Mouse (Mus musculus): ENCODE data around the gene Pdzrn4. TPM values are rescaled to one million over a fixed set of nuclear protein-coding genes. Genes with fewer than 3 reads are reported as not detected.

Pdzrn4 gene
- polyA plus RNA-seq, 1 experiment from 2014 or later: not detected

- POLR2A ChIA-PET: no interaction called here
- no peak for ATAC-seq
Measured at GRCm38 (mm10) chr15:92555012-92555574, 158.4 kb downstream of the Pdzrn4 start.

GRCm38 (mm10) chr15:92555716-92556115, 159.0 kb downstream of the Pdzrn4 start:
- in situ Hi-C loops (cut with MboI; ENCODE audit: low pct_unique_long_range_greater_than_20kb): no loop called here
- H3K27me3 ChIP-seq: peaks cover 2% of the 10 kb centered on the region
- CTCF ChIA-PET: no interaction called here
- POLR2A ChIA-PET: no interaction called here
- ATAC-seq: no peak
- DNase-seq (ENCODE audit: low read depth, low spot score): no peak
- TF ChIP-seq CTCF (IDR thresholded peaks at IDR 0.05): no peak

More at GRCm38 (mm10) chr15:92555012-92555574, 158.4 kb downstream of the Pdzrn4 start:
- DNase-seq (ENCODE audit: low read depth, low spot score): no peak
- no peak for TF ChIP-seq CTCF (IDR thresholded peaks at IDR 0.05)
- H3K27me3 ChIP-seq: no peaks in the 10 kb centered on the region
- in situ Hi-C loops (cut with MboI; ENCODE audit: low pct_unique_long_range_greater_than_20kb): no loop called here
- CTCF ChIA-PET: no interaction called here

GRCm38 (mm10) chr15:92558592-92558991, 161.9 kb downstream of the Pdzrn4 start:
- peaks cover 4% of the 10 kb centered on the region for H3K27me3 ChIP-seq
- POLR2A ChIA-PET: no interaction called here
- no peak for TF ChIP-seq CTCF (IDR thresholded peaks at IDR 0.05)
- CTCF ChIA-PET: no interaction called here
- in situ Hi-C loops (cut with MboI; ENCODE audit: low pct_unique_long_range_greater_than_20kb): no loop called here
- no peak for ATAC-seq
- DNase-seq (ENCODE audit: low read depth, low spot score): no peak

GRCm38 (mm10) chr15:92562149-92562548, 165.5 kb downstream of the Pdzrn4 start:
- ATAC-seq: no peak
- no peak for DNase-seq (ENCODE audit: low read depth, low spot score)

GRCm38 (mm10) chr15:92563576-92563975, 166.9 kb downstream of the Pdzrn4 start:
- ATAC-seq: no peak
- in situ Hi-C loops (cut with MboI; ENCODE audit: low pct_unique_long_range_greater_than_20kb): no loop called here
- TF ChIP-seq CTCF (IDR thresholded peaks at IDR 0.05): no peak
- no peak for DNase-seq (ENCODE audit: low read depth, low spot score)
- CTCF ChIA-PET: interaction anchor here (1.3 kb wide), 1 partner anchor 14 kb away, joined by 3 read pairs; no protein-coding TSS in a partner anchor
- peaks cover 4% of the 10 kb centered on the region for H3K27me3 ChIP-seq
- POLR2A ChIA-PET: no interaction called here

More at GRCm38 (mm10) chr15:92562149-92562548, 165.5 kb downstream of the Pdzrn4 start:
- H3K27me3 ChIP-seq: peaks cover 4% of the 10 kb centered on the region
- in situ Hi-C loops (cut with MboI; ENCODE audit: low pct_unique_long_range_greater_than_20kb): no loop called here
- TF ChIP-seq CTCF (IDR thresholded peaks at IDR 0.05): no peak
- CTCF ChIA-PET: interaction anchor here (1.3 kb wide), 1 partner anchor 16 kb away, joined by 3 read pairs; no protein-coding TSS in a partner anchor
- POLR2A ChIA-PET: no interaction called here

GRCm38 (mm10) chr15:92570526-92571243, 174.0 kb downstream of the Pdzrn4 start:
- no peak for TF ChIP-seq CTCF (IDR thresholded peaks at IDR 0.05)
- no peaks in the 10 kb centered on the region for H3K27me3 ChIP-seq
- ATAC-seq: no peak
- DNase-seq (ENCODE audit: low read depth, low spot score): no peak
- POLR2A ChIA-PET: no interaction called here
- in situ Hi-C loops (cut with MboI; ENCODE audit: low pct_unique_long_range_greater_than_20kb): no loop called here
- CTCF ChIA-PET: no interaction called here

GRCm38 (mm10) chr15:92571244-92571539, 174.5 kb downstream of the Pdzrn4 start:
- CTCF ChIA-PET: no interaction called here
- DNase-seq (ENCODE audit: low read depth, low spot score) (no peak), ATAC-seq (no peak)
- in situ Hi-C loops (cut with MboI; ENCODE audit: low pct_unique_long_range_greater_than_20kb): no loop called here
- H3K27me3 ChIP-seq: no peaks in the 10 kb centered on the region
- no peak for TF ChIP-seq CTCF (IDR thresholded peaks at IDR 0.05)
- POLR2A ChIA-PET: no interaction called here

GRCm38 (mm10) chr15:92577476-92577875, 180.8 kb downstream of the Pdzrn4 start:
- DNase-seq (ENCODE audit: low read depth, low spot score) (no peak), ATAC-seq (no peak)
- H3K27me3 ChIP-seq: peaks cover 3% of the 10 kb centered on the region
- in situ Hi-C loops (cut with MboI; ENCODE audit: low pct_unique_long_range_greater_than_20kb): no loop called here
- TF ChIP-seq CTCF (IDR thresholded peaks at IDR 0.05): no peak
- ChIA-PET POLR2A (no interaction called here), CTCF (interaction anchor here (0.9 kb wide), 1 partner anchor 15 kb away, joined by 3 read pairs; no protein-coding TSS in a partner anchor)

GRCm38 (mm10) chr15:92580217-92580616, 183.5 kb downstream of the Pdzrn4 start:
- CTCF ChIA-PET: no interaction called here
- TF ChIP-seq CTCF (IDR thresholded peaks at IDR 0.05): no peak
- in situ Hi-C loops (cut with MboI; ENCODE audit: low pct_unique_long_range_greater_than_20kb): no loop called here
- POLR2A ChIA-PET: no interaction called here
- ATAC-seq: no peak
- peaks cover 8% of the 10 kb centered on the region for H3K27me3 ChIP-seq
- DNase-seq (ENCODE audit: low read depth, low spot score): no peak

GRCm38 (mm10) chr15:92580742-92581383, 184.2 kb downstream of the Pdzrn4 start:
- peaks cover 8% of the 10 kb centered on the region for H3K27me3 ChIP-seq
- no peak for TF ChIP-seq CTCF (IDR thresholded peaks at IDR 0.05)
- CTCF ChIA-PET: no interaction called here
- in situ Hi-C loops (cut with MboI; ENCODE audit: low pct_unique_long_range_greater_than_20kb): no loop called here
- no peak for DNase-seq (ENCODE audit: low read depth, low spot score)
- ATAC-seq: no peak
- POLR2A ChIA-PET: no interaction called here
